Mouse (Mus musculus): ENCODE data around the gene Slc50a1.

- no peak for TF ChIP-seq GATA1 (IDR thresholded peaks at IDR 0.05; ENCODE audit: borderline replicate concordance, low read length)
- no peak for TF ChIP-seq FLI1 (IDR thresholded peaks at IDR 0.05; ENCODE audit: low read length)
These were observed 29.7 kb upstream of the Slc50a1 start for GRCm38 (mm10) chr3:89300071-89300470.
